Mouse (Mus musculus): Measurements from ENCODE around the gene Kdm2a. TPM values are rescaled to one million over a fixed set of nuclear protein-coding genes. Genes with fewer than 3 reads are reported as not detected.

Kdm2a gene
- polyA plus RNA-seq, 1 experiment = 100 TPM

DNA sequence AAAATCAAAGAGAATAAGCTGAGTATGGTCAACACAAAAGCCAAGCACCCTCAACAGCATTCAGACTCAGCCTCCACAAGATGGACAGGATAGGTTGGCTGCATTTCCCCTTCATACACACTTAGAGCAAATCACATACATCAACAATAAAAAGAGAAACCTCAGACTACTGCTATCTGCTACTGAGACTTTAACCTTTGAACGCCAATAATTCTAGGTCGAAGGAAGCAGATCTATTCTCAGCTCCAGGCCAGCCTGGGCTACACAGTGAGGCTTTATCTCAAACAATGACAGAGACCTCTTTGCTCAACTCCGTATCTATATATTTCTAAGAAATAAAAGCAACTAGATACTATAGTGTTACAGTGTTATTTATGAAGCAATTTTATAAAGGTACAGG, 66.8 kb downstream of the Kdm2a start:
- peak overlapping the region; percentile 82 for H3K27ac ChIP-seq (ENCODE audit: insufficient read depth, low read depth, low read length)
- no peak for TF ChIP-seq CTCF (IDR thresholded peaks at IDR 0.05; ENCODE audit: extremely low read depth, insufficient read length, insufficient replicate concordance, low read depth, low read length)
- TF ChIP-seq POLR2A (IDR thresholded peaks at IDR 0.05; ENCODE audit: low read depth, low read length) = no peak
- H3K36me3 ChIP-seq (ENCODE audit: control insufficient read depth, insufficient read depth, low read length) = peaks cover 35% of the 10 kb centered on the region

DNA sequence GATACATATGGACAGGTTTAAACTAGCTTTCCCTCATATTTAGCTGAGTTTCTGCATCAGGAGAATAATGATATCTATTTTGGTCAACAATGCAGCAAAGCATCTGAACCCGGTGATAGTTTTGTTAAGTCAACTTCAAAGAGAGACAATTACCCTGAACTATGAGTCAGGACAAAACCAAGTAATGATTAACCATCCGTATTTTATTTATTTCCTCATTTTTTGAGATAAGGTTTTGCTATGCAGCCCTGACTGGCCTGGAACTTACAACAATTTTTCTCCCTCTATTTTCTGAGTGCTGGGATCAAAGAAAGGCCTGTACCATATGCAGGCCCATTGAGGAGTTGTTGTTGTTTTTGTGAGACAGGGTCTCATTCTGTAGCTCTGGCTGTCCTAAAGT, 67.5 kb downstream of the Kdm2a start:
- Histone ChIP-seq H3K4me1 (ENCODE audit: control insufficient read depth, insufficient read depth, insufficient read length, low read length) (peaks cover 6% of the 10 kb centered on the region; the same call in 1 of the 2 replicates), H3K27me3 (ENCODE audit: control insufficient read depth, insufficient read depth, low read length) (no peaks in the 10 kb centered on the region), H3K4me3 (ENCODE audit: low read depth, low read length) (no peak overlapping the region), H3K27ac (ENCODE audit: insufficient read depth, low read depth, low read length) (peak overlapping the region; percentile 82), H3K36me3 (ENCODE audit: control insufficient read depth, insufficient read depth, low read length) (peaks cover 42% of the 10 kb centered on the region)
- WGBS = 18% methylated on average over 2 of the region's 2 CpGs
- no peak for TF ChIP-seq POLR2A (IDR thresholded peaks at IDR 0.05; ENCODE audit: low read depth, low read length)

More for the DNA sequence above, 66.8 kb downstream of the Kdm2a start:
- H3K4me3 ChIP-seq (ENCODE audit: low read depth, low read length) = no peak overlapping the region
- 20% methylated on average over 3 of the region's 3 CpGs for WGBS
- H3K27me3 ChIP-seq (ENCODE audit: control insufficient read depth, insufficient read depth, low read length) = no peaks in the 10 kb centered on the region
- H3K4me1 ChIP-seq (ENCODE audit: control insufficient read depth, insufficient read depth, insufficient read length, low read length) = peaks cover 6% of the 10 kb centered on the region; the same call in 1 of the 2 replicates

DNA sequence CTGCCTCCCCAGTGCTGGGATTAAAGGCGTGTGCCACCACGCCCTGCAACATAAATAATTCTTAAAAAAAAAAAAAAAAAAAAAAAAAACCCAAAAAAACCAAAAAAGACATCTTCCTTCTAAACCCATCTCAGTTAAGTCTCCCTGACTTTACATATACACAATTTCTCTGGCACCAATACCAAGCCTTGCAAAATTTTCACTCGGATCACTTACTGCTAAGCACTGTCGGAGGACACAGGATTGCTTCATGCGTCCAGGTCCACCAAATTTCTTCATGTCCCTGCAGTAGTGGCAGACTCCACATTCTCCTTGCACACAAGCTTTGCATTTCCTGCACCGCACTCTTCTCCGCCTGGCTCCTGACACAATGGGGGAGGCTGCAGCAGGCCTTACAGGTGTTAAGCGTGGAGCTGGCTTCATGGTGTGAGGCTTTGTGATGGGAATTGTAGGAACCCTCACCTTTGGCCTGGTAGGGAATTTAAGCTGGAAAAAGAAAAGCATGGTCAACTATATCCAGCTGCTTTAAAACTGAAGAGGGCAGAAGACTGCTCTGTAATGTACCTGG, 69.3 kb downstream of the Kdm2a start:
- H3K27ac ChIP-seq (ENCODE audit: insufficient read depth, low read depth, low read length) = no peak overlapping the region
- WGBS = 92% methylated on average over 8 of the region's 8 CpGs
- H3K4me1 ChIP-seq (ENCODE audit: control insufficient read depth, insufficient read depth, insufficient read length, low read length) = peaks cover 6% of the 10 kb centered on the region; the same call in 1 of the 2 replicates
- no peaks in the 10 kb centered on the region for H3K27me3 ChIP-seq (ENCODE audit: control insufficient read depth, insufficient read depth, low read length)
- peaks cover 59% of the 10 kb centered on the region for H3K36me3 ChIP-seq (ENCODE audit: control insufficient read depth, insufficient read depth, low read length)
- no peak overlapping the region for H3K4me3 ChIP-seq (ENCODE audit: low read depth, low read length)
- TF ChIP-seq CTCF (IDR thresholded peaks at IDR 0.05; ENCODE audit: extremely low read depth, insufficient read length, insufficient replicate concordance, low read depth, low read length) = no peak
- TF ChIP-seq POLR2A (IDR thresholded peaks at IDR 0.05; ENCODE audit: low read depth, low read length) = no peak

DNA sequence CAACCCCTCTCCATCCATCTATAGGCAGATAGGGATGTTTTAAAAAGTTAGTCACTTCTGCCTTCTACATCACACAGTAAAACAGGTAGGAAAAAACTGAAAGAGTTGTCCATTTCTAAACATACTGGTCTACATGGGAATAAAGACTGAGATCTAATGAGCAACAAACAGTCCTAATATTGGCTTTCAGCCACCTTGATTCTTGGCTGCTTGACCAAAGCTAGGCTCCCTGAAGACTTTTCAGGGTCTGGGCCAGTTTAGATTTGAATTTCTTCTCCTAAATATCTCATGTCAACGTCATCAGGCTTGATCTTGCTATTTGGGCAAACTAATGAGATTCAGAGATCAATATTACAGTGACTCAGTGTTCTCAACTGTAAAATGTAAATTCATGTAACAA, 71.2 kb downstream of the Kdm2a start:
- Histone ChIP-seq H3K4me3 (ENCODE audit: low read depth, low read length) (no peak overlapping the region), H3K4me1 (ENCODE audit: control insufficient read depth, insufficient read depth, insufficient read length, low read length) (peaks cover 6% of the 10 kb centered on the region; the same call in 1 of the 2 replicates), H3K27me3 (ENCODE audit: control insufficient read depth, insufficient read depth, low read length) (no peaks in the 10 kb centered on the region), H3K27ac (ENCODE audit: insufficient read depth, low read depth, low read length) (no peak overlapping the region), H3K36me3 (ENCODE audit: control insufficient read depth, insufficient read depth, low read length) (peaks cover 74% of the 10 kb centered on the region)
- 62% methylated on average over 1 of the region's 1 CpGs for WGBS
- TF ChIP-seq CTCF (IDR thresholded peaks at IDR 0.05; ENCODE audit: extremely low read depth, insufficient read length, insufficient replicate concordance, low read depth, low read length) = no peak
- TF ChIP-seq POLR2A (IDR thresholded peaks at IDR 0.05; ENCODE audit: low read depth, low read length) = no peak

DNA sequence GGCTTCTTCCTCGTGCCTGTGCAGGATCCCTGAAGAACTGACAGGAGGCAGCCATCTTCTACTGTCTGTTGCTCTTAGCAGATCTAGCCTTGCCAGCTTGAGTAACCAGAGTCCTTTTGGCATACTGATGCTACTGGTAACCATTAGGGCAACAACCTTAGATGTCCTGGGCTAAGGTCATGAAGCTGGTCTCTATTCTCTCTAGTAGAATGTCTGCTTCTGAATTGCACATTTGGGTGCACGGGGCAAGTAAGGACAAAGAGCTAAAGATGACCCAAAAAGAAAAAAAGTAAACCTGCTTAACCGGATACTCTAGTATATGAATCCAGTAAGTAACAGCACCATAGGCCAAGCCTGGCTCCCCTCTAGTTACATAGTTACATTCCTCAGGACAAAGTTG, 72.0 kb downstream of the Kdm2a start:
- H3K4me1 ChIP-seq (ENCODE audit: control insufficient read depth, insufficient read depth, insufficient read length, low read length) = peaks cover 5% of the 10 kb centered on the region; the same call in 1 of the 2 replicates
- TF ChIP-seq POLR2A (IDR thresholded peaks at IDR 0.05; ENCODE audit: low read depth, low read length) = no peak
- TF ChIP-seq CTCF (IDR thresholded peaks at IDR 0.05; ENCODE audit: extremely low read depth, insufficient read length, insufficient replicate concordance, low read depth, low read length) = no peak
- H3K4me3 ChIP-seq (ENCODE audit: low read depth, low read length) = no peak overlapping the region
- WGBS = 59% methylated on average over 3 of the region's 3 CpGs
- no peaks in the 10 kb centered on the region for H3K27me3 ChIP-seq (ENCODE audit: control insufficient read depth, insufficient read depth, low read length)
- peaks cover 80% of the 10 kb centered on the region for H3K36me3 ChIP-seq (ENCODE audit: control insufficient read depth, insufficient read depth, low read length)
- H3K27ac ChIP-seq (ENCODE audit: insufficient read depth, low read depth, low read length) = no peak overlapping the region

DNA sequence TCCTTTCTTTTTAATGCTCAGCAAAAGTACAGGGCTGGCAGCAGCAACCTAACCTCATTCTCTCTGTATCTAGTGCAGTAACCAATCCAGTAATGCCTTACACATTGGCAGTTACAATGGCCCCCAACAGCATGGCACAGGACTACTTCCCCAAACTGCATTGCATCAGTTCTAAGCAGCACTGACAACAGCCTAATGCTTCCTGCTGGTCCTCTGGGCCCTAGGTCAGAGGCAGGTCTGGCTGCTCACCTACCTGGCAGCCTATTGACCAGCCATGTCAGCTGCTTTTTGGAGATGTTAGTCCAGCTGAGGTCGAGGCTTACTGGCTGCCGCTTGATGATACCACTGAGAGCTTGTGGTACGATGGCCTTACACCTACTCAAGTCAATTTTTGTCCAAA, 76.0 kb downstream of the Kdm2a start:
- no peak overlapping the region for H3K27ac ChIP-seq (ENCODE audit: insufficient read depth, low read depth, low read length)
- no peaks in the 10 kb centered on the region for H3K4me1 ChIP-seq (ENCODE audit: control insufficient read depth, insufficient read depth, insufficient read length, low read length)
- 81% methylated on average over 3 of the region's 3 CpGs for WGBS
- H3K4me3 ChIP-seq (ENCODE audit: low read depth, low read length) = no peak overlapping the region
- H3K36me3 ChIP-seq (ENCODE audit: control insufficient read depth, insufficient read depth, low read length) = peaks cover 88% of the 10 kb centered on the region
- TF ChIP-seq POLR2A (IDR thresholded peaks at IDR 0.05; ENCODE audit: low read depth, low read length) (no peak), CTCF (IDR thresholded peaks at IDR 0.05; ENCODE audit: extremely low read depth, insufficient read length, insufficient replicate concordance, low read depth, low read length) (no peak)
- H3K27me3 ChIP-seq (ENCODE audit: control insufficient read depth, insufficient read depth, low read length) = no peaks in the 10 kb centered on the region

DNA sequence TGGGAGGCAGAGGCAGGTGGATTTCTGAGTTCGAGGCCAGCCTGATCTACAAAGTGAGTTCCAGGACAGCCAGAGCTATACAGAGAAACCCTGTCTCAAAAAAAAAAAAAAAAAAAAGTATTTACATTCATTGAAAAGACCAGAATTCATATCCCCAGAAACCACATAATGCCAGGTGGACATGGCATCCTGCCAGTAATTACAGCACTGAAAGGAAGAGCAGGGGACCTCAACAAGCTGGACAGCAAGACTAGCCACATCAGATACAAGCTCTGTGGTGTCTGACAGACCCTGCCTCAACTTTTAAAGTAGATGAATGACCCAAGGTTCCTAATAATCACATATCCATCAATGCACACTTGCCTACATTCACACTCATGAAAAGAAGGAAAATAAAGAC, 76.5 kb downstream of the Kdm2a start:
- WGBS = 92% methylated on average over 1 of the region's 1 CpGs

More for the DNA sequence above, 76.5 kb downstream of the Kdm2a start:
- TF ChIP-seq POLR2A (IDR thresholded peaks at IDR 0.05; ENCODE audit: low read depth, low read length) (no peak), CTCF (IDR thresholded peaks at IDR 0.05; ENCODE audit: extremely low read depth, insufficient read length, insufficient replicate concordance, low read depth, low read length) (no peak)
- Histone ChIP-seq H3K27me3 (ENCODE audit: control insufficient read depth, insufficient read depth, low read length) (no peaks in the 10 kb centered on the region), H3K27ac (ENCODE audit: insufficient read depth, low read depth, low read length) (no peak overlapping the region), H3K36me3 (ENCODE audit: control insufficient read depth, insufficient read depth, low read length) (peaks cover 88% of the 10 kb centered on the region), H3K4me1 (ENCODE audit: control insufficient read depth, insufficient read depth, insufficient read length, low read length) (no peaks in the 10 kb centered on the region), H3K4me3 (ENCODE audit: low read depth, low read length) (no peak overlapping the region)

All from small intestine, adult 2 months (tissue).